Mouse (Mus musculus) G1E (cell line): ENCODE measurements at regions not wholly inside any gene's neighbourhood (a gene's known extent, or its start where the extent isn't known, plus 50 kb on each side); places are given as distances from the start of the nearest gene placed in this dataset.

Experiments
- CTCF ChIP-seq: IDR thresholded peaks from 2 replicates; pipeline ENCODE4 v1.5.1; 2012; ENCODE audit warnings: low read depth, low read length, inconsistent platforms, mixed read lengths
- GATA1 ChIP-seq: IDR thresholded peaks from 2 replicates; pipeline ENCODE4 v1.6.1; 2012; ENCODE audit warnings: borderline replicate concordance, low read length, inconsistent platforms, mixed read lengths
- GATA2 ChIP-seq: IDR thresholded peaks from 2 replicates; pipeline ENCODE4 v1.6.1; 2012; ENCODE audit warnings: low read depth, low read length, inconsistent platforms, borderline replicate concordance
- POLR2AphosphoS5 ChIP-seq: IDR thresholded peaks from 2 replicates; pipeline ENCODE4 v1.6.1; 2012; ENCODE audit warnings: low read depth, low read length, inconsistent platforms; ENCODE audit not compliant: insufficient replicate concordance
- TAL1 ChIP-seq: conservative IDR thresholded peaks from 2 replicates; pipeline ENCODE4 v1.6.1; 2012; ENCODE audit warnings: low read depth, low read length, inconsistent platforms, mixed read lengths

DNA sequence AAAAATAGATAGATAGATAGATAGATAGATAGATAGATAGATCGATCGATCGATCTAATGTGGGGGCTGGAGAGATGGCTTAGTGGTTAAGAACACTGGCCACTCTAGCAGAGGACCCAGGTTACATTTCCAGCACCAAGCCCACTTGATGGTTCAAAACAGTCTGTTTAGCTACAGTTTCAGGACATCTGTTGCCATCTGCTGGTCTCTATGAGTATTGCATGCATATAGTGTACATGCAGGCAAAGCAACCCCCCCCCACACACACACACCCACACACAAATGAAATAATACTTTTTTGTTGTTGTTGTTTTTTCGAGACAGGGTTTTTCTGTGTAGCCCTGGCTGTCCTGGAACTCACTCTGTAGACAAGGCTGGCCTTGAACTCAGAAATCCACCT, 89.8 kb upstream of the Med14 start:
- peak; percentile 24; the same call in 1 of the 2 replicates for TF ChIP-seq CTCF
- no peak for TF ChIP-seq GATA1
- TF ChIP-seq TAL1: no peak
- no peak for TF ChIP-seq POLR2AphosphoS5
- TF ChIP-seq GATA2: no peak
